In genomic region chr19:57010064-57010463, GRCm38 (mm10) we compare ENCODE assay signal across 22 mouse cellular contexts. TPM values are rescaled to one million over a fixed set of nuclear protein-coding genes. Genes with fewer than 3 reads are reported as not detected.
"Had no signal": no experiment of that assay in that cellular context is flagged by ENCODE, and none has a peak within 500 bp of the region (broad histone marks: within the 10 kb centered on the region; RNA-seq: fewer than 3 reads in every experiment).

No protein-coding gene starts in this region.

- H3K4me3 ChIP-seq: lung, embryonic 15.5 days; megakaryocyte, embryonic 14.5 days; midbrain, embryonic 13.5 days; midbrain, embryonic 15.5 days; neural tube, embryonic 13.5 days; neural tube, embryonic 15.5 days; stomach, embryonic 15.5 days had no signal

- H3K27ac ChIP-seq: lung, embryonic 15.5 days; macrophage; midbrain, embryonic 13.5 days; midbrain, embryonic 15.5 days; neural tube, embryonic 13.5 days; neural tube, embryonic 15.5 days; stomach, embryonic 15.5 days; stomach, postnatal 0 days had no signal

- H3K27me3 ChIP-seq: lung, embryonic 15.5 days; stomach, embryonic 15.5 days had no signal

- H3K4me2 ChIP-seq: lung, embryonic 15.5 days; midbrain, embryonic 11.5 days; midbrain, embryonic 13.5 days; midbrain, embryonic 15.5 days; neural tube, embryonic 13.5 days; neural tube, embryonic 15.5 days; stomach, embryonic 15.5 days had no signal

- DNase-seq: lung, adult 2 months; lung, postnatal 14 days; lung, postnatal 36 days; retina, postnatal 1 day; right cerebral cortex, adult 18-20 months; right cerebral cortex, postnatal 25 days; thymus, adult 2 months; thymus, postnatal 25 days; thymus, postnatal 4 days had no signal

- ATAC-seq: lung, postnatal 0 days; midbrain, embryonic 13.5 days; midbrain, embryonic 15.5 days had no signal

- H3K9me3 ChIP-seq: lung, embryonic 15.5 days; megakaryocyte, embryonic 14.5 days; midbrain, embryonic 13.5 days; midbrain, embryonic 15.5 days; neural tube, embryonic 13.5 days; neural tube, embryonic 15.5 days; stomach, embryonic 15.5 days had no signal

- H3K9ac ChIP-seq: lung, embryonic 15.5 days; midbrain, embryonic 13.5 days; midbrain, embryonic 15.5 days; neural tube, embryonic 13.5 days; neural tube, embryonic 15.5 days; stomach, embryonic 15.5 days had no signal

- H3K36me3 ChIP-seq: lung, embryonic 15.5 days; midbrain, embryonic 13.5 days; midbrain, embryonic 15.5 days; neural tube, embryonic 13.5 days; neural tube, embryonic 15.5 days; stomach, embryonic 15.5 days had no signal

RNA-seq across cellular contexts. Expression of gene Afap1l2, which starts 2.0 kb away (rescaled TPM):
- total RNA-seq: megakaryocyte progenitor cell, adult 5-6 weeks; monocyte, adult 5-6 weeks had no signal
- polyA plus RNA-seq: macrophage had no signal
